Mouse (Mus musculus): ENCODE measurements around the gene Kcnn1. TPM values are rescaled to one million over a fixed set of nuclear protein-coding genes. Genes with fewer than 3 reads are reported as not detected.
"Not testable (repeated sequence)": the region's sequence is repeated elsewhere in the genome, so short reads cannot be mapped to it uniquely, and the experiment has no call there.

The Kcnn1 gene
- polyA plus RNA-seq, 1 experiment from 2014 or later = 0.72 TPM

GRCm38 (mm10) chr8:70898661-70899198 lies 35.7 kb upstream of the Kcnn1 start:
- Histone ChIP-seq H3K4me3 (no peak overlapping the region), H3K27me3 (replicated peaks) (peaks cover 13% of the 10 kb centered on the region), H3K4me1 (peaks cover 29% of the 10 kb centered on the region), H3K9me3 (replicated peaks) (no peaks in the 10 kb centered on the region), H3K36me3 (peaks cover 28% of the 10 kb centered on the region), H3K27ac (no peak overlapping the region; the same call in 1 of the 2 replicates), H3K9ac (peak overlapping the region; percentile 79; the same call in 1 of the 2 replicates), H3K4me2 (peak overlapping the region; percentile 76)
- ATAC-seq = no peak
- 44% methylated on average over 2 of the region's 2 CpGs for WGBS (ENCODE audit: insufficient replicate concordance)

GRCm38 (mm10) chr8:70897681-70898413 lies 34.8 kb upstream of the Kcnn1 start:
- under 1% methylated on average over 20 of the region's 20 CpGs for WGBS (ENCODE audit: insufficient replicate concordance)
- H3K4me2 ChIP-seq = peak overlapping the region; percentile 76
- peak overlapping the region; percentile 79 for H3K9ac ChIP-seq
- peaks cover 35% of the 10 kb centered on the region for H3K36me3 ChIP-seq
- H3K4me1 ChIP-seq = peaks cover 34% of the 10 kb centered on the region
- H3K9me3 ChIP-seq (replicated peaks) = no peaks in the 10 kb centered on the region
- peak; percentile 42 for ATAC-seq
- peak overlapping the region; percentile 82 for H3K4me3 ChIP-seq
- peak overlapping the region; percentile 88 for H3K27ac ChIP-seq
- peaks cover 22% of the 10 kb centered on the region for H3K27me3 ChIP-seq (replicated peaks)

GRCm38 (mm10) chr8:70897021-70897680 lies 34.1 kb upstream of the Kcnn1 start, which contains the start of gene Rpl18a:
Gene Rpl18a, minus strand, starts transcription at chr8:70897412.
- Histone ChIP-seq H3K36me3 (peaks cover 35% of the 10 kb centered on the region), H3K4me1 (peaks cover 41% of the 10 kb centered on the region), H3K4me2 (peak within 1 kb of the TSS; percentile 84), H3K4me3 (peak within 1 kb of the TSS; percentile 82), H3K27me3 (replicated peaks) (peaks cover 24% of the 10 kb centered on the region), H3K9ac (peak within 1 kb of the TSS; percentile 91), H3K27ac (peak within 1 kb of the TSS; percentile 88), H3K9me3 (replicated peaks) (no peaks in the 10 kb centered on the region)
- WGBS (ENCODE audit: insufficient replicate concordance) = under 1% methylated on average over 60 of the region's 60 CpGs
- peak; percentile 94 for ATAC-seq

- Histone ChIP-seq H3K4me3 (peak overlapping the region; percentile 82), H3K9ac (peak overlapping the region; percentile 91), H3K9me3 (replicated peaks) (no peaks in the 10 kb centered on the region), H3K4me1 (peaks cover 48% of the 10 kb centered on the region), H3K27ac (peak overlapping the region; percentile 74), H3K4me2 (peak overlapping the region; percentile 84), H3K27me3 (replicated peaks) (peaks cover 30% of the 10 kb centered on the region), H3K36me3 (peaks cover 35% of the 10 kb centered on the region)
- ATAC-seq = no peak
- WGBS (ENCODE audit: insufficient replicate concordance) = 1% methylated on average over 25 of the region's 25 CpGs
Measured at GRCm38 (mm10) chr8:70896316-70897020, 33.4 kb upstream of the Kcnn1 start.

GRCm38 (mm10) chr8:70895571-70896259 lies 32.7 kb upstream of the Kcnn1 start:
- Histone ChIP-seq H3K4me3 (peak overlapping the region; percentile 82), H3K4me1 (peaks cover 52% of the 10 kb centered on the region), H3K9ac (peak overlapping the region; percentile 91), H3K4me2 (peak overlapping the region; percentile 84), H3K27me3 (replicated peaks) (peaks cover 37% of the 10 kb centered on the region), H3K36me3 (peaks cover 35% of the 10 kb centered on the region), H3K27ac (peak overlapping the region; percentile 74)
- not testable (repeated sequence) for H3K9me3 ChIP-seq (replicated peaks); ATAC-seq
- WGBS (ENCODE audit: insufficient replicate concordance) = 65% methylated on average over 24 of the region's 24 CpGs

- Histone ChIP-seq H3K4me2 (peak overlapping the region; percentile 84; the same call in 1 of the 2 replicates), H3K4me1 (peaks cover 52% of the 10 kb centered on the region), H3K4me3 (peak overlapping the region; percentile 82), H3K36me3 (peaks cover 35% of the 10 kb centered on the region), H3K27me3 (replicated peaks) (peaks cover 45% of the 10 kb centered on the region), H3K27ac (peak overlapping the region; percentile 74), H3K9ac (peak overlapping the region; percentile 91; the same call in 1 of the 2 replicates), H3K9me3 (replicated peaks) (no peaks in the 10 kb centered on the region)
- ATAC-seq = no peak
- 84% methylated on average over 8 of the region's 8 CpGs for WGBS (ENCODE audit: insufficient replicate concordance)
Measured at GRCm38 (mm10) chr8:70894771-70895545, 31.9 kb upstream of the Kcnn1 start.

GRCm38 (mm10) chr8:70894385-70894720 lies 31.3 kb upstream of the Kcnn1 start:
- Histone ChIP-seq H3K27ac (peak overlapping the region; percentile 74; the same call in 1 of the 2 replicates), H3K4me2 (no peak overlapping the region), H3K36me3 (peaks cover 35% of the 10 kb centered on the region), H3K9ac (no peak overlapping the region), H3K27me3 (replicated peaks) (peaks cover 50% of the 10 kb centered on the region), H3K4me3 (no peak overlapping the region), H3K4me1 (peaks cover 52% of the 10 kb centered on the region), H3K9me3 (replicated peaks) (no peaks in the 10 kb centered on the region)
- WGBS (ENCODE audit: insufficient replicate concordance) = 65% methylated on average over 2 of the region's 2 CpGs
- ATAC-seq = no peak

- Histone ChIP-seq H3K9me3 (replicated peaks) (no peaks in the 10 kb centered on the region), H3K9ac (no peak overlapping the region), H3K27me3 (replicated peaks) (peaks cover 55% of the 10 kb centered on the region), H3K4me2 (no peak overlapping the region), H3K36me3 (peaks cover 35% of the 10 kb centered on the region), H3K4me3 (no peak overlapping the region), H3K4me1 (peaks cover 48% of the 10 kb centered on the region), H3K27ac (peak overlapping the region; percentile 74; the same call in 1 of the 2 replicates)
- WGBS (ENCODE audit: insufficient replicate concordance) = 22% methylated on average over 12 of the region's 12 CpGs
- ATAC-seq = peak; percentile 42; the same call in 1 of the 2 replicates
Measured at GRCm38 (mm10) chr8:70893656-70894384, 30.8 kb upstream of the Kcnn1 start.

- 0 out of 2 replicates have a peak overlapping the region, but pooled peaks have one; percentile 20 for H3K9ac ChIP-seq
- H3K27me3 ChIP-seq (replicated peaks) = peaks cover 63% of the 10 kb centered on the region
- no peak for ATAC-seq
- no peaks in the 10 kb centered on the region for H3K9me3 ChIP-seq (replicated peaks)
- peaks cover 42% of the 10 kb centered on the region for H3K4me1 ChIP-seq
- H3K27ac ChIP-seq = no peak overlapping the region
- 22% methylated on average over 20 of the region's 20 CpGs for WGBS (ENCODE audit: insufficient replicate concordance)
- H3K4me2 ChIP-seq = peak overlapping the region; percentile 43
- peaks cover 35% of the 10 kb centered on the region for H3K36me3 ChIP-seq
- H3K4me3 ChIP-seq = peak overlapping the region; percentile 23
Measured at GRCm38 (mm10) chr8:70892896-70893655, 30.0 kb upstream of the Kcnn1 start.
